In the genomic region with DNA sequence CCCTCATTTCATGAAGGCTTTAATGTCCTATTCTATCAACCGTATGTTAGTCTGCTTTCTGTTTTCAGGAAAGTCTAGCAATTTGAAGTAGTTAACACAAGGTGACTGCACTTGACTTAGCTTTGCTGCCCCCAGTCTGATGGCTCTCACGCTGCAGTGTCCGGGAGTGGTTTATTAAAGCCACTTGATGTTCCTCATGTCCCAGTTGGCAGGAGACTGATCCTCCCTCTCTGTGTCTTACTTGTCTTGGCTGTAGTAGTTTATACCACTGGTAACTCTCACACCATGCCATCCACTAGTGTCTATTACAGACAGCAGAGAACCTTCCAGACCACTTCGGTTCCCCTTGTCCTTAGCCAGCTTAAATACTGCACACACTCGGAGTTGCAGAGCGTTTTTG, we compare ENCODE assay signal across 16 mouse cellular contexts.
A peak's percentile ranks its signal among the peaks of the same experiment; 100 is the strongest.
DNase-seq lines count a peak whose midpoint lies in the region; TF ChIP-seq lines count a peak whose summit lies in the region.
"Had no signal": no experiment of that assay in that cellular context is flagged by ENCODE, and none has a peak within 500 bp of the region (broad histone marks: within the 10 kb centered on the region; RNA-seq: fewer than 3 reads in every experiment).

No protein-coding gene starts in this region.

- no peak for TF ChIP-seq CTCF in heart, adult 2 months (IDR thresholded peaks at IDR 0.05)

- WGBS in heart, adult 2 months = 85% methylated on average over 6 of the region's 6 CpGs

- peak; percentile 8 for DNase-seq in gastrocnemius, adult 18-20 months (ENCODE audit: low spot score)
- DNase-seq in gastrocnemius, postnatal 25 days = no peak
- DNase-seq in heart, adult 2 months = no peak
- DNase-seq in heart, adult 9 months (ENCODE audit: low spot score in 2 of 2) = no peak
- peak; percentile 58 for DNase-seq in adipocyte (ENCODE audit: low spot score)
- DNase-seq in skeletal muscle tissue, adult 2 months (ENCODE audit: low read depth, low spot score) = peak; percentile 7
- DNase-seq in frontal cortex, adult 2 months (ENCODE audit: extremely low spot score in 1 of 2, low spot score in 1 of 2) = no peak
- DNase-seq: adrenal gland, adult 2 months; adrenal gland, postnatal 25 days; cerebellum, adult 2 months; cerebellum, postnatal 10 days had no signal

- H3K79me2 ChIP-seq in heart, adult 2 months (replicated peaks; ENCODE audit: control insufficient read depth, insufficient read depth, low read length) = no peaks in the 10 kb centered on the region

- no peak for TF ChIP-seq EP300 in heart, adult 2 months (IDR thresholded peaks at IDR 0.05; ENCODE audit: insufficient read depth, low read depth, low read length)

- H3K27ac ChIP-seq in heart, adult 2 months = peak overlapping the region; percentile 52
- H3K27ac ChIP-seq: forebrain, embryonic 15.5 days; heart, embryonic 15.5 days; hindbrain, embryonic 10.5 days; hindbrain, embryonic 14.5 days; intestine, embryonic 15.5 days had no signal

- no peaks in the 10 kb centered on the region for H3K27me3 ChIP-seq in heart, adult 2 months (ENCODE audit: control insufficient read depth, insufficient read depth, low read length)
- H3K27me3 ChIP-seq: forebrain, embryonic 15.5 days; heart, embryonic 15.5 days; intestine, embryonic 15.5 days had no signal

- intact Hi-C loops in heart, adult 2 months (cut with DNase I) = loop anchor here (5.0 kb wide), 1 partner anchor 42 kb away; no protein-coding TSS in a partner anchor

- H3K4me3 ChIP-seq in heart, adult 2 months = no peak overlapping the region
- H3K4me3 ChIP-seq: forebrain, embryonic 15.5 days; heart, embryonic 15.5 days; hindbrain, embryonic 10.5 days; intestine, embryonic 15.5 days had no signal

- peaks cover 7% of the 10 kb centered on the region for H3K4me1 ChIP-seq in heart, adult 2 months (ENCODE audit: control insufficient read depth, insufficient read depth, low read length)
- H3K4me1 ChIP-seq: forebrain, embryonic 15.5 days; hindbrain, embryonic 10.5 days; intestine, embryonic 15.5 days had no signal

- no peak for TF ChIP-seq POLR2A in heart, adult 2 months (IDR thresholded peaks at IDR 0.05; ENCODE audit: insufficient read depth, low read depth, low read length)

- no peaks in the 10 kb centered on the region for H3K36me3 ChIP-seq in heart, adult 2 months (ENCODE audit: control insufficient read depth, insufficient read depth, low read length)
- H3K36me3 ChIP-seq: forebrain, embryonic 15.5 days; heart, embryonic 15.5 days; hindbrain, embryonic 10.5 days; intestine, embryonic 15.5 days had no signal

- no peak overlapping the region for H3K9ac ChIP-seq in heart, adult 2 months (ENCODE audit: low read depth, low read length)
- H3K9ac ChIP-seq: forebrain, embryonic 15.5 days; heart, embryonic 15.5 days; hindbrain, embryonic 14.5 days; intestine, embryonic 15.5 days had no signal

Comparison
In these comparisons a context has a peak if more than half of its experiments do, and no peak if none do; other contexts are left out.
1. DNase-seq: peak in gastrocnemius, adult 18-20 months (single experiment), adipocyte (single experiment) and skeletal muscle tissue, adult 2 months (single experiment); none in gastrocnemius, postnatal 25 days (single experiment), heart, adult 2 months (0 of 2), heart, adult 9 months (0 of 2) and frontal cortex, adult 2 months (0 of 2).